Mouse (Mus musculus): ENCODE measurements at regions not wholly inside any gene's neighbourhood (a gene's known extent, or its start where the extent isn't known, plus 50 kb on each side); places are given as distances from the start of the nearest gene placed in this dataset.

DNA sequence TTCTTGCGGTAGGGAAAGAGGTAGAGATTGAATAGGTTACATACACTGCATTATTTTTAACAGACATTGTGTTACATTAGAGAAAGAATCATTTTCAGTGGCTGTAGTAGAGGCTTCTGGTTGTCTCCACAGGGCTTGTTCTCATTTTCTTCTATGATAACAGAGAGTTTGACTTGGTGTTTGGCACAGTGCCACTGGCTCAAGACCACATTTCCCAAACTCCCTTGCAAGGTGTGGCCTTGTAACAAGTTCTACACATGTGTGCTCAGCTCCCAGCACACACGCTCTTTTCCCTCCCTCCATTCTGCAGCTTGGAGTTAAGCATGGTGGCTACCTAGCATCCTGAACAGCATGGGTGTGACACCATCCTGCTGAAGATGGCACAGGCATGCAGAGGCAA, 252.2 kb downstream of the Spry2 start:
- H3K9me3 ChIP-seq: no peaks in the 10 kb centered on the region
- H3K4me3 ChIP-seq: no peak overlapping the region
- H3K27me3 ChIP-seq (replicated peaks; ENCODE audit: low read depth, poor library complexity, severe bottlenecking): no peaks in the 10 kb centered on the region
- H3K4me1 ChIP-seq: no peaks in the 10 kb centered on the region
- no peaks in the 10 kb centered on the region for H3K36me3 ChIP-seq (replicated peaks)
- no peak overlapping the region for H3K27ac ChIP-seq (replicated peaks)
- 86% methylated on average over 2 of the region's 2 CpGs for WGBS
- no peak for DNase-seq (ENCODE audit: low spot score)

DNA sequence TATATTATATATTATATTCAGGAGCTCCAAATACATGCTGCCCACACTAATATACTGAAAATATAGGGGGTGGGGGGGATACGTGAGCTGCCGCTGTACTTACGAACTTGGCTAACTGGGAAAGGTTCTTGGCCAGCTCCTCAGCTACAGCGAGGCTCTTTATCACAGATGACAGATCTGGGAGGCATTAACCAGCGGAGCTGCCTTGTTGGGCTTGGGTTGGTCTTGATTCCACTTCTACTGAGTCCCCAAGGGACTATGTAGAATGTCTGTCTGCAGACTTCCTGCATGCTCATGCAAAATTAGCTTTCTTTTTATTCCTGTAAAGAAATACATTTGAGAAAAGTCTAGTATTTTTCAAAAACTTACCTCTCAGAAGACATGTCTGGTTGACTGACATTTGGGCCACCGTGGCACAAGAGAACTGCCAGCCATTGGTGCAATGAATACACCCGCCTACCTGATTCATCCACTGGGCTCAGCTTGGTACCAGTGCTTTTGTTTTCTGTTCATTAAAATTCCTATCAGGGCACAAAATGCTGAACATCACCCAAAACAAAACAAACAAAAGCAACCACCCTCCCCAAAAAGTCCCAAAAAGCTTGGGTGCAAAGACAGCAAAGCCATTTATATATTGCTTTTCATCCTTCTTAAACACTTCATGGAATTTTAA, 253.2 kb downstream of the Spry2 start:
- WGBS: 89% methylated on average over 7 of the region's 7 CpGs
- no peaks in the 10 kb centered on the region for H3K9me3 ChIP-seq
- no peaks in the 10 kb centered on the region for H3K4me1 ChIP-seq

DNA sequence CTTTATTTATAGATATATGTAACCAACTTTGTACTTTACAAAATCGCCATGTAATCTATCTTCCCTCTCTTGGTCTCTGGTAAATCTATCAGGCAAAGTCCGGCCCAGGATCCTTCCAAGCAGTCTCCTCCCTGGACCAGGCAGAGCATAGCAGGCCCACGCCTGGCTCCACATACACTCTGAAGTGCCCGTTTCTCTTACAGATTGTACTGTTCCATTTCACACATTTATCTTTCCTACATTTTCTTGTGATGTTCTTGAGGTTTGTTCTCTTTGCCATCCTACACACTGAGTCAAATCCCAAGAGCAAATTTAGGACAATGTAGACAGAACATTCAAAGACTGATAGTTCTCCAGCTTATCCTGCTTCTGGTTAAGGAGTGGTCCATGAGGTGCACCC, 264.3 kb downstream of the Spry2 start:
- no peak overlapping the region for H3K27ac ChIP-seq (replicated peaks)
- no peaks in the 10 kb centered on the region for H3K9me3 ChIP-seq
- no peak for DNase-seq (ENCODE audit: low spot score)
- 93% methylated on average over 4 of the region's 4 CpGs for WGBS
- no peak overlapping the region for H3K4me3 ChIP-seq
- peaks cover 10% of the 10 kb centered on the region for H3K4me1 ChIP-seq
- no peaks in the 10 kb centered on the region for H3K27me3 ChIP-seq (replicated peaks; ENCODE audit: low read depth, poor library complexity, severe bottlenecking)
- no peaks in the 10 kb centered on the region for H3K36me3 ChIP-seq (replicated peaks)

More for the DNA sequence above, 253.2 kb downstream of the Spry2 start:
- DNase-seq (ENCODE audit: low spot score): no peak
- Histone ChIP-seq H3K4me3 (no peak overlapping the region), H3K27ac (replicated peaks) (no peak overlapping the region), H3K27me3 (replicated peaks; ENCODE audit: low read depth, poor library complexity, severe bottlenecking) (no peaks in the 10 kb centered on the region), H3K36me3 (replicated peaks) (no peaks in the 10 kb centered on the region)

DNA sequence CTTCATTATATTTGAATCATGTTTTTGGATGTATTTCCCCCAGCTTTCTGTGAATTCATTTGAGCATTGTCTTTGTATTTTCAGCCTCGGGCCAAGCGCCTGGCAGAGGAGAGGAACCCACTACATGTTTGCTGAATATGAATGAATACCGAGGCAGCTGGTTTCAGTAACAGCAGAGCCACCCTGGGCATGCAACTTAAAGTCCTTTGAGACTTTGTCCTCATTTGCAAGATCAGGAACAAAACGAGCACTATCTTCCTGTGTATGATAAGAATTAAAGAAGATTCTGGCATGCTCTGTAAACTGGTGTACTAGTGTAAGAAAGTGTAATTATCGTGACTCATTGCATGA, 265.0 kb downstream of the Spry2 start:
- WGBS: 87% methylated on average over 5 of the region's 5 CpGs

DNA sequence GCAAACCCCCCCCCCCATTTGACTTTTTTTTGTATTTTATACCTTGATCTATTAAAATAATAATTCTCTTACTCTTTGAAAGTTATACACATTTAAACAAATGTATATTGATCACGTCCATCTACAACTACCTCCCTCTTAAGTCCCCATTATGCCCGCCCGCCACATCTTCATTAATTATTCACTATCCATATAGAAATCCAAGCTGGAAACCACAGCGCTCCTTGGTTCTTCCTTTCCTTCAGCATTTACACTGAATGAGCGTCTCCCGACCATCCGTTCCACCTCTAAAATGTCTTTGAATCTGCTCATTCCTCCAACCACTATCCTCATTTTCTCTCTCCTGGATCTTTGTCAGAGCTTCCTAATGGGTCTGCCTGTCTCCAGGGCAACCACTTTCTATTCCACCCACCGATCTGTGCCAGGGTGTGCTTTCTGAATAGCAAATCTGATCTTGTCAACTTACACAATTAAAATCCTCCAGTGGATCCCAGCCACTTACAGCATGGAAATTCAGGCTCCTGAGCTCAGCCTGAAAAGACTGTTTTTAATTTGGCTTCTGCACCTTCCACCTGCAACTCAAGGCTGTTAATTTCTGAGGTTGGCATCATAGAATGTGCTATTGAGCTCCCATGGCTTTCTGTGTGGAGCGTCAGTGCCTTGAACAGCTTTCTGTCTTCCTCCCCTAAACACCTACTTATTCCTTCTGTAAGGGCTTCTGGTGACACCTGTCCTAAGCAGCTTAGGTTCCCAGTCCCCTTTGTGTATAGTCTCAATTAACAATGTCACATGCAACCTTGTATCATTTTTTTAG, 265.5 kb downstream of the Spry2 start:
- H3K9me3 ChIP-seq: no peaks in the 10 kb centered on the region
- DNase-seq (ENCODE audit: low spot score): no peak
- no peak overlapping the region for H3K4me3 ChIP-seq
- peaks cover 10% of the 10 kb centered on the region for H3K4me1 ChIP-seq
- H3K27ac ChIP-seq (replicated peaks): no peak overlapping the region
- H3K27me3 ChIP-seq (replicated peaks; ENCODE audit: low read depth, poor library complexity, severe bottlenecking): no peaks in the 10 kb centered on the region
- 85% methylated on average over 9 of the region's 9 CpGs for WGBS
- H3K36me3 ChIP-seq (replicated peaks): no peaks in the 10 kb centered on the region

More for the DNA sequence above, 265.0 kb downstream of the Spry2 start:
- H3K27me3 ChIP-seq (replicated peaks; ENCODE audit: low read depth, poor library complexity, severe bottlenecking): no peaks in the 10 kb centered on the region
- no peak for DNase-seq (ENCODE audit: low spot score)
- H3K4me3 ChIP-seq: no peak overlapping the region
- H3K36me3 ChIP-seq (replicated peaks): no peaks in the 10 kb centered on the region
- H3K27ac ChIP-seq (replicated peaks): no peak overlapping the region
- H3K9me3 ChIP-seq: no peaks in the 10 kb centered on the region
- H3K4me1 ChIP-seq: peaks cover 10% of the 10 kb centered on the region

DNA sequence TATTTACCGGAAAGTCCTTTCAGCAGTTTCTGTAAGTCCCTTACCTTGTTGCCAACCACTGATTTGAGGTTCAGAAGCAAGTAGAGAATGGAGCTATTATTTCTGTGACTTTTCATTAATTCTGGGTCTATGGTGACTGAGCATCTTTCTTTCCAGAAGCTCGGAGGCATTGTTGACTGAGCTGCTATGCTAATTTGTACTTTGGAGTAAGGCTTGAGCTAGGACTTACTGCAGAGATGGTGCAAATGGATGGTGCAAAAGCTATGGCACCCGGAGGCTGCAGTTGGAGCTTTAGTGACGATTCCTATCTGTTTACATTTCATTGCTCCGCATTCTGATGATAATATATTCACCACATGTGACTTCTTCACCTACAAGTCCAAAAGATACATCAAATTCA, 266.2 kb downstream of the Spry2 start:
- 91% methylated on average over 5 of the region's 5 CpGs for whole genome bisulfite sequencing
- Histone ChIP-seq H3K27me3 (replicated peaks; ENCODE audit: low read depth, poor library complexity, severe bottlenecking) (no peaks in the 10 kb centered on the region), H3K4me3 (no peak overlapping the region), H3K4me1 (peaks cover 10% of the 10 kb centered on the region), H3K27ac (replicated peaks) (no peak overlapping the region), H3K9me3 (no peaks in the 10 kb centered on the region), H3K36me3 (replicated peaks) (no peaks in the 10 kb centered on the region)
- no peak for DNase-seq (ENCODE audit: low spot score)

DNA sequence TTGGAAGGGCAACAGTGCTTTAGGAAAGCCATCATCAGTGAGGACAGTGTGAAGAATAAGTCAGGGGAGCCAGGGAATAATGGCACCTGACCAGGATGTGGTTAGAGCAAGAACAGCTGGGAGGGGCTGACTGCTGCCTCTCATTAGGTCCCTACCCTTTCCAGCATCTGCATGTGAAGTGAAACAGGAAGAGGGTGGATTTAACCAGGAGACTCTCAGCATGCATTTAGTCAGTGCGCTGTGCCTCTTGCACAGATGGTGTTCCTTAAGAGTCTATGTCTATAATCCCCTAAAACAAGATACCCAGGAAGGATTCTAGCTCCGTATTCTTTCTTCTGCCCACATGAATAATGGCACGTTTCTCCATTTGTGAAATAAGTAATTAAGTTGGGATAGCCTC, 267.9 kb downstream of the Spry2 start:
- Histone ChIP-seq H3K27ac (replicated peaks) (no peak overlapping the region), H3K4me3 (no peak overlapping the region), H3K9me3 (no peaks in the 10 kb centered on the region), H3K4me1 (peaks cover 10% of the 10 kb centered on the region), H3K27me3 (replicated peaks; ENCODE audit: low read depth, poor library complexity, severe bottlenecking) (no peaks in the 10 kb centered on the region), H3K36me3 (replicated peaks) (no peaks in the 10 kb centered on the region)
- no peak for DNase-seq (ENCODE audit: low spot score)
- WGBS: 75% methylated on average over 3 of the region's 3 CpGs

DNA sequence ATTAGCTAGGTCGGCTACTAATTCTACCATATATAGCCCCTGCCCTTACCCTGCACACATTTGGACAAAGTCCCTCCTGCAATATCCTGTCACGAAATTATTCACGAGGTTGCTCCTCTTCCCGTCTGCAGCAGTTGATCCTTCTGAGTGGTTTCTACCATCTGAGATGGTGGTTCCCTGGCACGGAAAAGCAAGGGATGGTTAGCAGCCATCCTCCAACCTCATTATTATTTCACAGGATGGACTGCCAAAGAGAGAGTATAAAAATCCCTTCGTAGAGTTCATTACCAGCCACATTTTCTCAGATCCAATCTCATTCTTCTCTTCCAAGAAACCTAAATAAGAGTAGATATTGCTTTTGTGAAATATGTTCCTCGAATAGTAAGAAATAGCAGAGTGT, 272.2 kb downstream of the Spry2 start:
- Histone ChIP-seq H3K27ac (replicated peaks) (no peak overlapping the region), H3K4me1 (peaks cover 10% of the 10 kb centered on the region)
- 81% methylated on average over 7 of the region's 7 CpGs for WGBS

DNA sequence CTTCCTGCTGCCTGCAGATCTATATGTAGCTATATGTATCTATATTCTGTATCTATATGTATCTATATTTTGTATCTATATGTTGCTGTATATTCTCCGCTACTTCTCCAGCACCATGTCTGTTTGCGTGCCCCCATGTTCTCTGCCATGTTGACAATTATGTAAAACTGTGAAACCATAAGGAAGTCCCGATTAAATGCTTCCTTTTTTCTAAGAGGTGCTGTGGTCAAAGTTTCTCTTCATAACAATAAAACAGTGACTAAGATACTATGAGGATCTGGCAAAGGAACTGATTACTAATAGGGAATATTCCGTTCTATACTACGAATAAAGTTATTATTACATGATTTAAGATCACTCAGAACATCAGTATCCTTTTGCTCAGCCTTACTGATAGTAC, 274.5 kb downstream of the Spry2 start:
- WGBS: 90% methylated on average over 5 of the region's 5 CpGs

More for the DNA sequence above, 272.2 kb downstream of the Spry2 start:
- Histone ChIP-seq H3K4me3 (no peak overlapping the region), H3K27me3 (replicated peaks; ENCODE audit: low read depth, poor library complexity, severe bottlenecking) (no peaks in the 10 kb centered on the region), H3K9me3 (no peaks in the 10 kb centered on the region), H3K36me3 (replicated peaks) (no peaks in the 10 kb centered on the region)
- no peak for DNase-seq (ENCODE audit: low spot score)

DNA sequence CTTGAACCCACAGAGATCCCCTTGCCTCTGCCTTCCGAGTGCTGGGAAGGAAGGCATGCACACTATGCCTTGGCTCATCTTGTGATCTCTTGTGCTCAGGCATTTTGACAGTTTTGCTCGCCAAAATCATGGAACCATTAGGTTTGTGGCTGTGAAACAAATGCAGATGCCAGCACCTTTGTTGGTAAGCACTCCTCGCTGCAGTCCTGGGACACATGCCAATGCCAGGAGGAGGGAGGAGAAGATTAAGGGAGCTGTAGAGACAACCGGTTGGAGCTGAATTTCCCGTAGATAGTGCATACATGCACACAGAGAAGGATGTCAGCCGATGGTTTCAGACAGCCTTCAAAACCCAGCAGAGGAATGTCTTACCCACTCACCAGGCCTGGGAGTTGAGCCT, 275.5 kb downstream of the Spry2 start:
- Histone ChIP-seq H3K36me3 (replicated peaks) (no peaks in the 10 kb centered on the region), H3K27me3 (replicated peaks; ENCODE audit: low read depth, poor library complexity, severe bottlenecking) (no peaks in the 10 kb centered on the region), H3K4me3 (no peak overlapping the region), H3K4me1 (no peaks in the 10 kb centered on the region), H3K27ac (replicated peaks) (no peak overlapping the region), H3K9me3 (no peaks in the 10 kb centered on the region)
- 86% methylated on average over 6 of the region's 6 CpGs for WGBS
- DNase-seq (ENCODE audit: low spot score): no peak

More for the DNA sequence above, 274.5 kb downstream of the Spry2 start:
- DNase-seq (ENCODE audit: low spot score): no peak
- Histone ChIP-seq H3K27me3 (replicated peaks; ENCODE audit: low read depth, poor library complexity, severe bottlenecking) (no peaks in the 10 kb centered on the region), H3K9me3 (no peaks in the 10 kb centered on the region), H3K4me1 (no peaks in the 10 kb centered on the region), H3K36me3 (replicated peaks) (no peaks in the 10 kb centered on the region), H3K27ac (replicated peaks) (no peak overlapping the region), H3K4me3 (no peak overlapping the region)

DNA sequence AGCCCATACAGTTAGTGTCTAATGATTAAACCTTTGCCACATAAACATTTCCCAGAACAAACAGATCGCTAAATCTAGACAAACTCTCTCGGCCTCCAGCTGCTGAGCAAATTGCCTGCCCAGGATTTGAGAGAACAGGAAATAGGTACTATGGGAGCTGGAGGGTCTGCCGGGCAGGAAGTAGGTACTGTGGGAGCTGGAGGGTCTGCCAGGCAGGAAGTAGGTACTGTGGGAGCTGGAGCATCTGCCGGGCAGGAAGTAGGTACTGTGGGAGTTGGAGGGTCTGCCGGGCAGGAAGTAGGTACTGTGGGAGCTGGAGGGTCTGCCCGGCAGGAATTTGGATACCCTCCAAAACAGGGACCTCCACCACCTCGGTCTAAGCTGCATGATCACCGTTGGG, 277.2 kb downstream of the Spry2 start:
- no peak overlapping the region for H3K27ac ChIP-seq (replicated peaks)
- 87% methylated on average over 8 of the region's 8 CpGs for WGBS
- H3K4me3 ChIP-seq: no peak overlapping the region
- H3K9me3 ChIP-seq: no peaks in the 10 kb centered on the region
- DNase-seq (ENCODE audit: low spot score): no peak
- no peaks in the 10 kb centered on the region for H3K36me3 ChIP-seq (replicated peaks)
- no peaks in the 10 kb centered on the region for H3K27me3 ChIP-seq (replicated peaks; ENCODE audit: low read depth, poor library complexity, severe bottlenecking)
- no peaks in the 10 kb centered on the region for H3K4me1 ChIP-seq

DNA sequence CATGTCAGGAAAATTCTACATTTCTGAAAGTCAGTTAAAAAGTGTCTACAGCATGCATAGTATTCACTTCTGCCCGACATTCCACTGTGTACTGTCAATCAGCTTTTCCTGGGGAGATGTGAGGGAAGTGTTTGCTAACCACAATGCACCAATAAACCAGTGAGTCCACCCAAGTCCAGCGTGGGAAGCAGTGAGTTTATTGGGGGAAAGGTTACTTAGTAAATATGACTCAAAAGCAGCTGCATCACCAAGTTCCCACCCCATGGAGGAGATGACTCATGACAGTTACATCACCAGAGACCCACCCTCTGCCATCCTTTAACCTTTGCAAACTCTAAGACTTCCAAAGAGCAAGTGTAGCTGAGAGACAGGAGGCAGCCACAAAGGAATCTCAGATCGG, 280.9 kb downstream of the Spry2 start:
- 86% methylated on average over 3 of the region's 3 CpGs for WGBS
- Histone ChIP-seq H3K27ac (replicated peaks) (no peak overlapping the region), H3K36me3 (replicated peaks) (no peaks in the 10 kb centered on the region), H3K4me3 (no peak overlapping the region), H3K4me1 (peaks cover 4% of the 10 kb centered on the region), H3K27me3 (replicated peaks; ENCODE audit: low read depth, poor library complexity, severe bottlenecking) (no peaks in the 10 kb centered on the region), H3K9me3 (no peaks in the 10 kb centered on the region)
- DNase-seq (ENCODE audit: low spot score): no peak

DNA sequence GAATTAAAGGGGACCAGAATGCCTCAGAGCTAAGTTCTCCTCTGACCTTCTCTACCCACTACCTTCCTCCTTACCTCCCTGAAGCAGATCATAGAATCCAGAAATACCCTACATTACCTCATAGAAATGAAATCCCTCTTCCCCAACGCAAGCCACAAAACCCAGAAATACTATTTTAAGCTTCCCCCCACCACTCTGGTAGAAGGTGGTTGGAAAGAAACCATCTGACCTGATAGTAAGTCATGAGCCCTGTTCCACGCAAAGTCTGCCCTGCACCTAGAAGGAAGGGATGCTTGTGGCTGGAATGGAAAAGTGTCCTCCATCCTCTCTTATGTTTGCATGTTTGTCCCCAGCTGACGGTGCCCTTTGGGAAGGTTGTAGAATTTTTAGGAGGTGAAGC, 283.8 kb downstream of the Spry2 start:
- no peaks in the 10 kb centered on the region for H3K36me3 ChIP-seq (replicated peaks)
- H3K27ac ChIP-seq (replicated peaks): no peak overlapping the region
- WGBS: 93% methylated on average over 3 of the region's 3 CpGs
- H3K4me3 ChIP-seq: no peak overlapping the region
- no peak for DNase-seq (ENCODE audit: low spot score)
- H3K4me1 ChIP-seq: peaks cover 8% of the 10 kb centered on the region
- no peaks in the 10 kb centered on the region for H3K9me3 ChIP-seq
- H3K27me3 ChIP-seq (replicated peaks; ENCODE audit: low read depth, poor library complexity, severe bottlenecking): no peaks in the 10 kb centered on the region
